Mouse (Mus musculus): ENCODE results near the gene Pah. TPM values are rescaled to one million over a fixed set of nuclear protein-coding genes. Genes with fewer than 3 reads are reported as not detected.

Pah gene
- total RNA-seq, 2 experiments from 2014 or later = 0.23 TPM; not detected in 1

GRCm38 (mm10) chr10:87491485-87492040 lies 30.0 kb upstream of the Pah start:
- peak; percentile 10 to 15 for DNase-seq (ENCODE audit: extremely low spot score in 1 of 2, low spot score in 2 of 2)
- peak overlapping the region; percentile 92; the same call in 1 of the 2 replicates for H3K27ac ChIP-seq
- no peak for TF ChIP-seq CTCF (IDR thresholded peaks at IDR 0.05)

GRCm38 (mm10) chr10:87492332-87492660 lies 29.3 kb upstream of the Pah start:
- Histone ChIP-seq H3K27ac (peak overlapping the region; percentile 92), H3K4me3 (peak overlapping the region; percentile 64)
- DNase-seq (ENCODE audit: extremely low spot score in 1 of 2, low spot score in 2 of 2) = no peak
- intact Hi-C loops (cut with DNase I) = loop anchor here (5.0 kb wide), 1 partner anchor 280 kb away; no protein-coding TSS in a partner anchor
- TF ChIP-seq CTCF (IDR thresholded peaks at IDR 0.05) = no peak

More at GRCm38 (mm10) chr10:87491485-87492040, 30.0 kb upstream of the Pah start:
- H3K4me3 ChIP-seq = peak overlapping the region; percentile 64
- intact Hi-C loops (cut with DNase I) = loop anchor here (5.0 kb wide), 1 partner anchor 279 kb away; no protein-coding TSS in a partner anchor

- peak overlapping the region; percentile 64 for H3K4me3 ChIP-seq
- no peak for TF ChIP-seq CTCF (IDR thresholded peaks at IDR 0.05)
- peak; percentile 74 to 79 for DNase-seq (ENCODE audit: extremely low spot score in 1 of 2, low spot score in 2 of 2)
- intact Hi-C loops (cut with DNase I) = loop anchor here (5.0 kb wide), 1 partner anchor 281 kb away; no protein-coding TSS in a partner anchor
- H3K27ac ChIP-seq = peak overlapping the region; percentile 92
These were observed 28.7 kb upstream of the Pah start for GRCm38 (mm10) chr10:87492661-87493551.

GRCm38 (mm10) chr10:87493576-87493975 lies 28.0 kb upstream of the Pah start, which contains the start of gene Ascl1:
Gene Ascl1 (minus strand): TSS chr10:87493660.
- peak in 1 of 2 experiments; percentile 37 for DNase-seq (ENCODE audit: extremely low spot score in 1 of 2, low spot score in 2 of 2)
- Histone ChIP-seq H3K4me3 (peak within 1 kb of the TSS; percentile 64), H3K27ac (peak within 1 kb of the TSS; percentile 92)
- intact Hi-C loops (cut with DNase I) = loop anchor here (5.0 kb wide), 1 partner anchor 281 kb away; no protein-coding TSS in a partner anchor
- TF ChIP-seq CTCF (IDR thresholded peaks at IDR 0.05) = no peak

- TF ChIP-seq CTCF (IDR thresholded peaks at IDR 0.05) = no peak
- peak overlapping the region; percentile 64 for H3K4me3 ChIP-seq
- intact Hi-C loops (cut with DNase I) = loop anchor here (2.0 to 5.0 kb wide), 2 partner anchors 47 to 282 kb away; no protein-coding TSS in a partner anchor
- no peak for DNase-seq (ENCODE audit: extremely low spot score in 1 of 2, low spot score in 2 of 2)
- H3K27ac ChIP-seq = peak overlapping the region; percentile 92
These were observed 27.4 kb upstream of the Pah start for GRCm38 (mm10) chr10:87494176-87494575.

GRCm38 (mm10) chr10:87494596-87494995 lies 27.0 kb upstream of the Pah start:
- TF ChIP-seq CTCF (IDR thresholded peaks at IDR 0.05) = no peak
- peak; percentile 48 to 60 for DNase-seq (ENCODE audit: extremely low spot score in 1 of 2, low spot score in 2 of 2)
- intact Hi-C loops (cut with DNase I) = loop anchor here (2.0 to 5.0 kb wide), 2 partner anchors 48 to 282 kb away; no protein-coding TSS in a partner anchor
- H3K4me3 ChIP-seq = peak overlapping the region; percentile 64
- H3K27ac ChIP-seq = peak overlapping the region; percentile 92

GRCm38 (mm10) chr10:87497056-87497455 lies 24.5 kb upstream of the Pah start:
- DNase-seq (ENCODE audit: extremely low spot score in 1 of 2, low spot score in 2 of 2) = no peak
- intact Hi-C loops (cut with DNase I) = no loop called here

GRCm38 (mm10) chr10:87500926-87501658 lies 20.5 kb upstream of the Pah start:
- Histone ChIP-seq H3K27ac (no peak overlapping the region), H3K4me3 (no peak overlapping the region)
- DNase-seq (ENCODE audit: extremely low spot score in 1 of 2, low spot score in 2 of 2) = no peak
- no peak for TF ChIP-seq CTCF (IDR thresholded peaks at IDR 0.05)
- intact Hi-C loops (cut with DNase I) = loop anchor here (1.0 to 5.0 kb wide), 3 partner anchors 294 to 529 kb away; no protein-coding TSS in a partner anchor

More at GRCm38 (mm10) chr10:87497056-87497455, 24.5 kb upstream of the Pah start:
- H3K4me3 ChIP-seq = no peak overlapping the region
- TF ChIP-seq CTCF (IDR thresholded peaks at IDR 0.05) = no peak
- H3K27ac ChIP-seq = no peak overlapping the region

GRCm38 (mm10) chr10:87501659-87502042 lies 19.9 kb upstream of the Pah start:
- Histone ChIP-seq H3K4me3 (no peak overlapping the region), H3K27ac (no peak overlapping the region)
- DNase-seq (ENCODE audit: extremely low spot score in 1 of 2, low spot score in 2 of 2) = no peak
- intact Hi-C loops (cut with DNase I) = loop anchor here (1.0 to 5.0 kb wide), 3 partner anchors 294 to 529 kb away; no protein-coding TSS in a partner anchor
- no peak for TF ChIP-seq CTCF (IDR thresholded peaks at IDR 0.05)

GRCm38 (mm10) chr10:87502283-87502682 lies 19.3 kb upstream of the Pah start:
- peak; percentile 46 for TF ChIP-seq CTCF (IDR thresholded peaks at IDR 0.05)
- intact Hi-C loops (cut with DNase I) = loop anchor here (5.0 kb wide), 2 partner anchors 295 to 530 kb away; no protein-coding TSS in a partner anchor
- H3K27ac ChIP-seq = no peak overlapping the region
- no peak for DNase-seq (ENCODE audit: extremely low spot score in 1 of 2, low spot score in 2 of 2)
- H3K4me3 ChIP-seq = no peak overlapping the region

- intact Hi-C loops (cut with DNase I) = loop anchor here (1.0 to 5.0 kb wide), 3 partner anchors 297 to 532 kb away; no protein-coding TSS in a partner anchor
- peak; percentile 84 for TF ChIP-seq CTCF (IDR thresholded peaks at IDR 0.05)
- peak; percentile 63 to 70 for DNase-seq (ENCODE audit: extremely low spot score in 1 of 2, low spot score in 2 of 2)
- no peak overlapping the region for H3K27ac ChIP-seq
- no peak overlapping the region for H3K4me3 ChIP-seq
These were observed 17.6 kb upstream of the Pah start for GRCm38 (mm10) chr10:87503946-87504345.
